Mouse (Mus musculus): ENCODE data around the gene Btbd35f17.
"Not testable (repeated sequence)": the region's sequence is repeated elsewhere in the genome, so short reads cannot be mapped to it uniquely, and the experiment has no call there.

Btbd35f17 gene

GRCm38 (mm10) chrX:4370336-4370735 is at the start of gene Btbd35f17:
TSS of gene Btbd35f17 (plus strand) at chrX:4370636.
- not testable (repeated sequence) for DNase-seq (ENCODE audit: low read depth)
